ENCODE assay signal across 8 mouse cellular contexts in the genomic region with DNA sequence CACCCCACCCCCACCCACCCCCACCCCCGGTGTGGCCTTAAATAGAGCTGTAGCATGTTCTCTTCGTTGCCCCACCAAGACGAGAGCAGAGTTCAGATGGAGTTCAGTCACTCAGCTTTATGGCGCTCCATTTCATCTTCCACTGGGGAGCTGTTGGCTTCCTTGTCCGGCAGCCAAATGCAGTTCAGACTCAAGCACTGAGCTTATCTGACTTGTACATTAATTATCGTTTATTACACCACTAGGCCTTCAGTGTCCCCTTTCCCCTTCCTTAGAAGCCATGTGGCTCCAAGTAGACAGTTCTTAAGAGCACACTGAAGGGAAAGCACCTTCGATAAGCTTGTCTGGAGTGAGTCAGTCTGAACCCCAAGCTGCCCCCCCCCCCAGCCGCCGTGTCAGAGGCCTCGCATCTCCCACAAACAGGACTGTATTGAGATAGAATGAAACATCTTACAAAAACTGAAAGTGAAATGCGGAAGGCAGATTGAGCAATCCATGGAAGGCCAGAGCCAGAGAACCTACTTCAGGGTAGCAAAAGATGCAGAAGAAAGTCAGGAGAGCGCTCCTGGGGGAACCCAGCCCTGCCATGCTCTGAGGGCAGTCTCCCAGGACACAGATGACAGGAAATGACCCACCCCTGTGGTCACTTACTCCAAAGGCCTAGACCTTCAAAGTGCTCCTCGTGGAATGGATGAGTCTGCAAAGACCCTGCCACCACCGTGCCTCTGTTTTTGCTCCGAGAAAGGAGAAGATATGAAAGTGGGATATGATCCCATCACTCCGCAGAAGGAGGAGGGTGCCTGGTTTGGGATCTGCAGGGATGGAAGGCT. TPM values are rescaled to one million over a fixed set of nuclear protein-coding genes. Genes with fewer than 3 reads are reported as not detected.
DNase-seq lines count a peak whose midpoint lies in the region; ATAC-seq and TF ChIP-seq lines count a peak whose summit lies in the region.

Tnfsf13b (plus strand) TSS at position 312 of the 830 bp plus-strand sequence.

- TF ChIP-seq CTCF in forebrain, postnatal 0 days (IDR thresholded peaks at IDR 0.05; ENCODE audit: low read depth), result no peak
- TF ChIP-seq CTCF in intestine, postnatal 0 days (IDR thresholded peaks at IDR 0.05; ENCODE audit: low read depth), result no peak
- TF ChIP-seq CTCF in lung, embryonic 14.5 days (IDR thresholded peaks at IDR 0.05; ENCODE audit: low read depth), result no peak
- no peak for TF ChIP-seq CTCF in small intestine, adult 2 months (IDR thresholded peaks at IDR 0.05; ENCODE audit: extremely low read depth, insufficient read length, insufficient replicate concordance, low read depth, low read length)

- H3K4me2 ChIP-seq in forebrain, postnatal 0 days (ENCODE audit: low read depth), result peak within 1 kb of the TSS; percentile 59
- H3K4me2 ChIP-seq in intestine, postnatal 0 days (replicated peaks; ENCODE audit: low read depth), result peak within 1 kb of the TSS; percentile 79
- peak within 1 kb of the TSS; percentile 87 for H3K4me2 ChIP-seq in lung, embryonic 14.5 days

- H3K4me3 ChIP-seq in forebrain, postnatal 0 days (ENCODE audit: low read depth, low read length), result peak within 1 kb of the TSS; percentile 37
- peak within 1 kb of the TSS; percentile 32 for H3K4me3 ChIP-seq in intestine, postnatal 0 days (ENCODE audit: low read depth, low read length)
- peak within 1 kb of the TSS; percentile 39 for H3K4me3 ChIP-seq in lung, embryonic 14.5 days (ENCODE audit: low read depth, low read length)
- H3K4me3 ChIP-seq in small intestine, adult 2 months (ENCODE audit: low read depth, low read length), result peak within 1 kb of the TSS; percentile 74

- H3K9ac ChIP-seq in forebrain, postnatal 0 days, result no peak within 1 kb of the TSS
- H3K9ac ChIP-seq in intestine, postnatal 0 days (ENCODE audit: low read depth, low read length), result no peak within 1 kb of the TSS
- peak within 1 kb of the TSS; percentile 46 for H3K9ac ChIP-seq in lung, embryonic 14.5 days

- ATAC-seq in forebrain, postnatal 0 days, result no peak
- peak; percentile 95 for ATAC-seq in intestine, postnatal 0 days
- peak; percentile 91 for ATAC-seq in lung, embryonic 14.5 days (ENCODE audit: insufficient read depth)
- no peak for ATAC-seq in frontal cortex, adult (ENCODE audit: low TSS enrichment)

- no peaks in the 10 kb centered on the region for H3K27me3 ChIP-seq in forebrain, postnatal 0 days (ENCODE audit: insufficient read depth, low read length)
- no peaks in the 10 kb centered on the region for H3K27me3 ChIP-seq in intestine, postnatal 0 days (replicated peaks; ENCODE audit: control insufficient read depth, insufficient read depth, low read length)
- H3K27me3 ChIP-seq in lung, embryonic 14.5 days (ENCODE audit: insufficient read depth, low read length), result no peaks in the 10 kb centered on the region
- H3K27me3 ChIP-seq in small intestine, adult 2 months (ENCODE audit: control insufficient read depth, insufficient read depth, low read length), result no peaks in the 10 kb centered on the region

- TF ChIP-seq POLR2A in small intestine, adult 2 months (IDR thresholded peaks at IDR 0.05; ENCODE audit: low read depth, low read length), result no peak

- no peak for DNase-seq in urinary bladder, adult 2 months (ENCODE audit: low spot score)
- DNase-seq in urinary bladder, postnatal 4 days (ENCODE audit: low spot score in 2 of 2), result no peak
- DNase-seq in forebrain, postnatal 0 days, result no peak
- DNase-seq in lung, embryonic 14.5 days, result peak; percentile 83
- no peak for DNase-seq in thymus, postnatal 36 days

- no peaks in the 10 kb centered on the region for H3K4me1 ChIP-seq in forebrain, postnatal 0 days (ENCODE audit: insufficient read depth)
- H3K4me1 ChIP-seq in intestine, postnatal 0 days (replicated peaks; ENCODE audit: control insufficient read depth, insufficient read depth, low read length), result no peaks in the 10 kb centered on the region; the same call in 1 of the 2 replicates
- 0 out of 2 replicates have a peak, but pooled peaks cover 7% of the 10 kb centered on the region for H3K4me1 ChIP-seq in lung, embryonic 14.5 days (ENCODE audit: insufficient read depth)
- H3K4me1 ChIP-seq in small intestine, adult 2 months (ENCODE audit: control insufficient read depth, insufficient read depth, insufficient read length, low read length), result peaks cover 19% of the 10 kb centered on the region

- H3K27ac ChIP-seq in forebrain, postnatal 0 days (ENCODE audit: low read depth, low read length), result no peak within 1 kb of the TSS
- H3K27ac ChIP-seq in intestine, postnatal 0 days (ENCODE audit: low read depth, low read length), result peak within 1 kb of the TSS; percentile 21
- H3K27ac ChIP-seq in lung, embryonic 14.5 days (ENCODE audit: low read depth), result peak within 1 kb of the TSS; percentile 73
- peak within 1 kb of the TSS; percentile 89 for H3K27ac ChIP-seq in small intestine, adult 2 months (ENCODE audit: insufficient read depth, low read depth, low read length)

- H3K9me3 ChIP-seq in forebrain, postnatal 0 days (ENCODE audit: low read length), result no peaks in the 10 kb centered on the region
- no peaks in the 10 kb centered on the region for H3K9me3 ChIP-seq in intestine, postnatal 0 days (ENCODE audit: control insufficient read depth)
- no peaks in the 10 kb centered on the region for H3K9me3 ChIP-seq in lung, embryonic 14.5 days (ENCODE audit: low read depth, low read length)

- 78% methylated on average over 16 of the region's 16 CpGs for WGBS in forebrain, postnatal 0 days
- WGBS in intestine, postnatal 0 days, result 21% methylated on average over 16 of the region's 16 CpGs
- 31% methylated on average over 16 of the region's 16 CpGs for WGBS in lung, embryonic 14.5 days
- 13% methylated on average over 16 of the region's 16 CpGs for WGBS in small intestine, adult 2 months

- no peaks in the 10 kb centered on the region for H3K36me3 ChIP-seq in forebrain, postnatal 0 days (ENCODE audit: insufficient read depth)
- H3K36me3 ChIP-seq in intestine, postnatal 0 days (ENCODE audit: control insufficient read depth, insufficient read depth), result no peaks in the 10 kb centered on the region
- no peaks in the 10 kb centered on the region for H3K36me3 ChIP-seq in lung, embryonic 14.5 days (ENCODE audit: insufficient read depth)
- H3K36me3 ChIP-seq in small intestine, adult 2 months (ENCODE audit: control insufficient read depth, insufficient read depth, low read length), result no peaks in the 10 kb centered on the region

RNA-seq across cellular contexts. Expression of gene Tnfsf13b, which starts in this region (rescaled TPM):
- polyA plus RNA-seq in urinary bladder, adult 2 months (2012; rRNA removed), result 13.0 and 17.8 TPM in 2 replicates
- 0.31 and 0.33 TPM in 2 replicates for total RNA-seq in forebrain, postnatal 0 days (2014; rRNA removed)
- 0.30 and 0.36 TPM in 2 replicates for polyA plus RNA-seq in forebrain, postnatal 0 days (2015; fragmentation: Nextera tagmentation; extraction: Ambion mirVana)
- polyA plus RNA-seq in intestine, postnatal 0 days (2015; fragmentation: Nextera tagmentation; extraction: Ambion mirVana), result 2.0 and 2.7 TPM in 2 replicates
- 5.1 and 6.5 TPM in 2 replicates for polyA plus RNA-seq in lung, embryonic 14.5 days (2014; fragmentation: Nextera tagmentation; extraction: Ambion mirVana)
- 8.0 and 14.3 TPM in 2 replicates for polyA plus RNA-seq in small intestine, adult 2 months (2012; rRNA removed)

Comparison
In these comparisons a context has a peak if more than half of its experiments do, and no peak if none do; other contexts are left out.
1. ATAC-seq: peak in intestine, postnatal 0 days (single experiment) and lung, embryonic 14.5 days (single experiment); none in forebrain, postnatal 0 days (single experiment) and frontal cortex, adult (single experiment).
2. Peak in every context shown above with its lines, with median percentiles within 50 percentile points of each other: H3K4me2 ChIP-seq and H3K4me3 ChIP-seq.